Mouse (Mus musculus) embryonic facial prominence, embryonic 10.5 days (tissue): ENCODE measurements around the gene Ckb. TPM values are rescaled to one million over a fixed set of nuclear protein-coding genes. Genes with fewer than 3 reads are reported as not detected.
"Not testable (repeated sequence)": the region's sequence is repeated elsewhere in the genome, so short reads cannot be mapped to it uniquely, and the experiment has no call there.

Experiments
- DNase-seq: peaks from one replicate; pipeline ENCODE4 v3.0.0-alpha.2; 2017; ENCODE audit warnings: low spot score
- H3K27ac ChIP-seq: fragments of 300-500 bp; sonication (generic); replicated peaks from 2 replicates; pipeline ENCODE4 v1.5.1; 2016; ENCODE audit warnings: mild to moderate bottlenecking
- H3K27me3 ChIP-seq: fragments of 300-500 bp; sonication (generic); replicated peaks from 2 replicates; pipeline ENCODE4 v1.6.1; 2016; ENCODE audit warnings: low read depth, mild to moderate bottlenecking; ENCODE audit not compliant: poor library complexity, severe bottlenecking
- H3K36me3 ChIP-seq: fragments of 300-500 bp; sonication (generic); replicated peaks from 2 replicates; pipeline ENCODE4 v1.6.1; 2016; ENCODE audit warnings: mild to moderate bottlenecking, moderate library complexity
- H3K4me1 ChIP-seq: fragments of 300-500 bp; sonication (generic); 2 replicates; pipeline ENCODE4 v1.6.1; 2016
- H3K4me3 ChIP-seq: fragments of 300-500 bp; sonication (generic); 2 replicates; pipeline ENCODE4 v1.5.1; 2016; ENCODE audit warnings: mild to moderate bottlenecking, moderate library complexity
- H3K9me3 ChIP-seq: fragments of 300-500 bp; sonication (generic); 2 replicates; pipeline ENCODE4 v1.6.1; 2016; ENCODE audit warnings: mild to moderate bottlenecking
- WGBS: fragments of 180-500 bp; shearing (Covaris S2); methylation state at CpG from one replicate; pipeline ENCODE4 v1.1.7; 2016; 5-methylcytosine and 5-hydroxymethylcytosine counted together
- polyA plus RNA-seq: library from polyadenylated mRNA; unstranded; fragments of >200 nt; fragmentation: Nextera tagmentation; extraction: Ambion mirVana; gene quantifications from 2 replicates; pipeline ENCODE4 v1.2.1, GENCODE M21; 2016

The Ckb gene
- polyA plus RNA-seq: 479 and 683 TPM in 2 replicates

GRCm38 (mm10) chr12:111672176-111672575 is at the start of gene Ckb:
Ckb (minus strand) TSS chr12:111672338.
- Histone ChIP-seq H3K4me3 (peak within 1 kb of the TSS; percentile 79), H3K4me1 (peaks cover 62% of the 10 kb centered on the region), H3K36me3 (peaks cover 20% of the 10 kb centered on the region), H3K27ac (peak within 1 kb of the TSS; percentile 89), H3K27me3 (peaks cover 77% of the 10 kb centered on the region), H3K9me3 (no peaks in the 10 kb centered on the region)
- peak; percentile 87 for DNase-seq
- under 1% methylated on average over 31 of the region's 31 CpGs for WGBS

GRCm38 (mm10) chr12:111720222-111720621 is 48.1 kb upstream of the Ckb start:
- Histone ChIP-seq H3K27me3 (no peaks in the 10 kb centered on the region), H3K36me3 (peaks cover 39% of the 10 kb centered on the region), H3K4me3 (no peak overlapping the region), H3K27ac (no peak overlapping the region), H3K4me1 (peaks cover 22% of the 10 kb centered on the region), H3K9me3 (no peaks in the 10 kb centered on the region)
- no peak for DNase-seq
- WGBS: 85% methylated on average over 4 of the region's 4 CpGs

- DNase-seq: no peak
- Histone ChIP-seq H3K27ac (peak overlapping the region; percentile 45; the same call in 1 of the 2 replicates), H3K4me3 (peak overlapping the region; percentile 1; the same call in 1 of the 2 replicates), H3K4me1 (peaks cover 23% of the 10 kb centered on the region), H3K36me3 (peaks cover 29% of the 10 kb centered on the region), H3K27me3 (no peaks in the 10 kb centered on the region), H3K9me3 (no peaks in the 10 kb centered on the region)
- 42% methylated on average over 8 of the region's 8 CpGs for WGBS
Measured at GRCm38 (mm10) chr12:111718656-111719055, 46.5 kb upstream of the Ckb start.

- no peak overlapping the region for H3K27ac ChIP-seq
- H3K27me3 ChIP-seq: no peaks in the 10 kb centered on the region
- H3K9me3 ChIP-seq: no peaks in the 10 kb centered on the region
- 98% methylated on average over 7 of the region's 7 CpGs for WGBS
- DNase-seq: no peak
- H3K4me3 ChIP-seq: no peak overlapping the region
- H3K4me1 ChIP-seq: peaks cover 33% of the 10 kb centered on the region
- peaks cover 22% of the 10 kb centered on the region for H3K36me3 ChIP-seq
Measured at GRCm38 (mm10) chr12:111716505-111716904, 44.4 kb upstream of the Ckb start.

- 87% methylated on average over 6 of the region's 6 CpGs for WGBS
- not testable (repeated sequence) for H3K27ac ChIP-seq, H3K9me3 ChIP-seq, DNase-seq, H3K27me3 ChIP-seq
- H3K36me3 ChIP-seq: peaks cover 48% of the 10 kb centered on the region
- peaks cover 32% of the 10 kb centered on the region for H3K4me1 ChIP-seq
- peak overlapping the region; percentile 99 for H3K4me3 ChIP-seq
Measured at GRCm38 (mm10) chr12:111713880-111714279, 41.7 kb upstream of the Ckb start.

GRCm38 (mm10) chr12:111713004-111713651 is 41.0 kb upstream of the Ckb start, which contains the start of the genes Bag5 and Apopt1:
Bag5 (minus strand) TSS chr12:111713257.
Apopt1 (plus strand) TSS chr12:111713261.
- peak; percentile 94 for DNase-seq
- peaks cover 56% of the 10 kb centered on the region for H3K36me3 ChIP-seq
- under 1% methylated on average over 86 of the region's 86 CpGs for WGBS
- H3K4me3 ChIP-seq: peak within 1 kb of the TSS; percentile 99
- H3K4me1 ChIP-seq: peaks cover 25% of the 10 kb centered on the region
- H3K27ac ChIP-seq: peak within 1 kb of the TSS; percentile 97
- H3K27me3 ChIP-seq: no peaks in the 10 kb centered on the region
- no peaks in the 10 kb centered on the region for H3K9me3 ChIP-seq

- Histone ChIP-seq H3K36me3 (peaks cover 62% of the 10 kb centered on the region), H3K27ac (peak overlapping the region; percentile 97), H3K9me3 (no peaks in the 10 kb centered on the region), H3K4me1 (peaks cover 24% of the 10 kb centered on the region), H3K27me3 (no peaks in the 10 kb centered on the region), H3K4me3 (peak overlapping the region; percentile 99)
- WGBS: under 1% methylated on average over 33 of the region's 33 CpGs
- peak; percentile 68 for DNase-seq
Measured at GRCm38 (mm10) chr12:111712476-111712875, 40.3 kb upstream of the Ckb start.

GRCm38 (mm10) chr12:111710091-111710490 is 38.0 kb upstream of the Ckb start:
- H3K9me3 ChIP-seq: no peaks in the 10 kb centered on the region
- H3K4me3 ChIP-seq: no peak overlapping the region
- H3K27me3 ChIP-seq: no peaks in the 10 kb centered on the region
- H3K4me1 ChIP-seq: peaks cover 31% of the 10 kb centered on the region
- WGBS: 93% methylated on average over 10 of the region's 10 CpGs
- H3K27ac ChIP-seq: no peak overlapping the region
- peaks cover 55% of the 10 kb centered on the region for H3K36me3 ChIP-seq
- DNase-seq: no peak

- Histone ChIP-seq H3K4me3 (no peak overlapping the region), H3K9me3 (no peaks in the 10 kb centered on the region), H3K27me3 (no peaks in the 10 kb centered on the region), H3K27ac (no peak overlapping the region), H3K36me3 (peaks cover 51% of the 10 kb centered on the region), H3K4me1 (peaks cover 30% of the 10 kb centered on the region)
- WGBS: 83% methylated on average over 4 of the region's 4 CpGs
- no peak for DNase-seq
Measured at GRCm38 (mm10) chr12:111708181-111708580, 36.0 kb upstream of the Ckb start.

- H3K4me3 ChIP-seq: no peak overlapping the region
- H3K27me3 ChIP-seq: no peaks in the 10 kb centered on the region
- WGBS: 76% methylated on average over 15 of the region's 15 CpGs
- no peaks in the 10 kb centered on the region for H3K9me3 ChIP-seq
- H3K27ac ChIP-seq: no peak overlapping the region
- DNase-seq: no peak
- peaks cover 26% of the 10 kb centered on the region for H3K4me1 ChIP-seq
- peaks cover 38% of the 10 kb centered on the region for H3K36me3 ChIP-seq
Measured at GRCm38 (mm10) chr12:111705186-111705973, 33.2 kb upstream of the Ckb start.

GRCm38 (mm10) chr12:111704609-111705008 is 32.5 kb upstream of the Ckb start:
- Histone ChIP-seq H3K27ac (peak overlapping the region; percentile 52; the same call in 1 of the 2 replicates), H3K9me3 (no peaks in the 10 kb centered on the region), H3K27me3 (no peaks in the 10 kb centered on the region), H3K4me3 (no peak overlapping the region), H3K36me3 (peaks cover 30% of the 10 kb centered on the region), H3K4me1 (peaks cover 34% of the 10 kb centered on the region)
- 43% methylated on average over 9 of the region's 9 CpGs for WGBS
- DNase-seq: peak; percentile 55

GRCm38 (mm10) chr12:111703301-111703700 is 31.2 kb upstream of the Ckb start:
- Histone ChIP-seq H3K4me3 (no peak overlapping the region), H3K4me1 (peaks cover 42% of the 10 kb centered on the region), H3K36me3 (peaks cover 17% of the 10 kb centered on the region), H3K27ac (no peak overlapping the region), H3K27me3 (no peaks in the 10 kb centered on the region), H3K9me3 (no peaks in the 10 kb centered on the region)
- WGBS: 83% methylated on average over 3 of the region's 3 CpGs
- DNase-seq: no peak
